Comparison of ENCODE assay signal across 14 mouse cellular contexts in genomic region chr11:11997045-11997444, GRCm38 (mm10). TPM values are rescaled to one million over a fixed set of nuclear protein-coding genes. Genes with fewer than 3 reads are reported as not detected.
A peak's percentile ranks its signal among the peaks of the same experiment; 100 is the strongest.
DNase-seq lines count a peak whose midpoint lies in the region; ATAC-seq and TF ChIP-seq lines count a peak whose summit lies in the region.
"Had no signal": no experiment of that assay in that cellular context is flagged by ENCODE, and none has a peak within 500 bp of the region (broad histone marks: within the 10 kb centered on the region; RNA-seq: fewer than 3 reads in every experiment).

No protein-coding gene starts in this region.

- peaks cover 21% of the 10 kb centered on the region for H3K36me3 ChIP-seq in lung, embryonic 14.5 days (ENCODE audit: insufficient read depth)
- H3K36me3 ChIP-seq: limb, embryonic 15.5 days had no signal

- H3K9me3 ChIP-seq in lung, embryonic 14.5 days (ENCODE audit: low read depth, low read length), result no peaks in the 10 kb centered on the region
- H3K9me3 ChIP-seq: limb, embryonic 15.5 days; midbrain, embryonic 10.5 days had no signal

- no peak for TF ChIP-seq CTCF in lung, embryonic 14.5 days (IDR thresholded peaks at IDR 0.05; ENCODE audit: low read depth)

- H3K4me1 ChIP-seq in lung, embryonic 14.5 days (ENCODE audit: insufficient read depth), result no peaks in the 10 kb centered on the region
- H3K4me1 ChIP-seq: limb, embryonic 15.5 days; midbrain, embryonic 10.5 days had no signal

- DNase-seq in frontal cortex, postnatal 25 days (ENCODE audit: low spot score in 2 of 2), result no peak
- DNase-seq in lung, embryonic 14.5 days, result peak; percentile 53
- no peak for DNase-seq in lung, adult 18-20 months
- peak; percentile 53 for DNase-seq in heart, adult 8-10 months (ENCODE audit: low spot score)
- DNase-seq in layer of hippocampus, adult 9-11 months, result peak; percentile 37
- DNase-seq in kidney, postnatal 4 days, result no peak
- DNase-seq: adrenal gland, postnatal 14 days; kidney, postnatal 25 days had no signal

- H3K4me2 ChIP-seq in lung, embryonic 14.5 days, result no peak overlapping the region
- H3K4me2 ChIP-seq: limb, embryonic 15.5 days had no signal

- no peaks in the 10 kb centered on the region for H3K27me3 ChIP-seq in lung, embryonic 14.5 days (ENCODE audit: insufficient read depth, low read length)
- H3K27me3 ChIP-seq: limb, embryonic 15.5 days; Patski had no signal

- peak; percentile 48; the same call in 1 of the 2 replicates for ATAC-seq in frontal cortex, adult (ENCODE audit: low TSS enrichment)
- ATAC-seq in lung, embryonic 14.5 days (ENCODE audit: insufficient read depth), result peak; percentile 80
- no peak for ATAC-seq in megakaryocyte-erythroid progenitor cell, adult 5-6 weeks (replicated peaks; ENCODE audit: low FRiP score, low TSS enrichment, poor library complexity, severe bottlenecking)
- ATAC-seq: CD4-positive, CD25-positive, alpha-beta regulatory T cell, adult 4 months; Patski had no signal

- H3K4me3 ChIP-seq in lung, embryonic 14.5 days (ENCODE audit: low read depth, low read length), result no peak overlapping the region
- H3K4me3 ChIP-seq: limb, embryonic 15.5 days; midbrain, embryonic 10.5 days had no signal

- no peak overlapping the region for H3K27ac ChIP-seq in lung, embryonic 14.5 days (ENCODE audit: low read depth)
- H3K27ac ChIP-seq: limb, embryonic 15.5 days; midbrain, embryonic 10.5 days had no signal

- no peak overlapping the region for H3K9ac ChIP-seq in lung, embryonic 14.5 days
- H3K9ac ChIP-seq: limb, embryonic 15.5 days had no signal

- WGBS in lung, embryonic 14.5 days, result 29% methylated on average over 1 of the region's 1 CpGs

RNA-seq across cellular contexts. Expression of gene Grb10, which starts 41.4 kb away (rescaled TPM):
- polyA plus RNA-seq in lung, embryonic 14.5 days (2014; fragmentation: Nextera tagmentation; extraction: Ambion mirVana), result 299 and 313 TPM in 2 replicates
- 10 to 100 TPM; 47.8 to 83.5 (median 60.5) TPM for total RNA-seq in heart, adult 8-10 months (2022)
- total RNA-seq in megakaryocyte-erythroid progenitor cell, adult 5-6 weeks (2014; fragmentation: Nextera tagmentation), result 38.7 and 42.0 TPM in 2 replicates
- 53.4 and 54.0 TPM in 2 replicates for total RNA-seq in megakaryocyte-erythroid progenitor cell, adult 5-6 weeks (2017)

Comparison
In these comparisons a context has a peak if more than half of its experiments do, and no peak if none do; other contexts are left out.
1. DNase-seq: peak in lung, embryonic 14.5 days (single experiment), heart, adult 8-10 months (single experiment) and layer of hippocampus, adult 9-11 months (single experiment); none in frontal cortex, postnatal 25 days (0 of 2), lung, adult 18-20 months (0 of 2) and kidney, postnatal 4 days (0 of 2).